Mouse (Mus musculus) hindbrain, embryonic 15.5 days (tissue): Measurements from ENCODE around the gene Rimkla. TPM values are rescaled to one million over a fixed set of nuclear protein-coding genes. Genes with fewer than 3 reads are reported as not detected.

Experiments
- ATAC-seq: fragments of 200-750 bp; cut with Nextera tagmentation; 2 replicates; pipeline ENCODE4 v1.8.0; 2017; ENCODE audit warnings: low read depth, moderate number of reproducible peaks, moderate TSS enrichment; ENCODE audit not compliant: low FRiP score
- H3K27ac ChIP-seq: fragments of 300-500 bp; sonication (generic); replicated peaks from 2 replicates; pipeline ENCODE4 v1.5.1; 2015; ENCODE audit warnings: mild to moderate bottlenecking, inconsistent platforms
- H3K27me3 ChIP-seq: fragments of 300-500 bp; sonication (generic); 2 replicates; pipeline ENCODE4 v1.6.1; 2015; ENCODE audit warnings: control low read depth, inconsistent platforms
- H3K36me3 ChIP-seq: fragments of 300-500 bp; sonication (generic); 2 replicates; pipeline ENCODE4 v1.6.1; 2015; ENCODE audit warnings: control low read depth, inconsistent platforms
- H3K4me1 ChIP-seq: fragments of 300-500 bp; sonication (generic); replicated peaks from 2 replicates; pipeline ENCODE4 v1.6.1; 2015; ENCODE audit warnings: control low read depth, inconsistent platforms
- H3K4me2 ChIP-seq: fragments of 300-500 bp; sonication (generic); 2 replicates; pipeline ENCODE4 v1.6.1; 2015; ENCODE audit warnings: moderate library complexity, mild to moderate bottlenecking, inconsistent platforms
- H3K4me3 ChIP-seq: fragments of 300-500 bp; sonication (generic); 2 replicates; pipeline ENCODE4 v1.5.1; 2015; ENCODE audit warnings: mild to moderate bottlenecking, inconsistent platforms
- H3K9ac ChIP-seq: fragments of 300-500 bp; sonication (generic); 2 replicates; pipeline ENCODE4 v1.6.1; 2015; ENCODE audit warnings: inconsistent platforms
- H3K9me3 ChIP-seq: fragments of 300-500 bp; sonication (generic); 2 replicates; pipeline ENCODE4 v1.6.1; 2016; ENCODE audit warnings: control low read depth, inconsistent platforms
- WGBS: fragments of 180-500 bp; shearing (Covaris S2); methylation state at CpG from one replicate; pipeline ENCODE4 v1.1.7; 2015; 5-methylcytosine and 5-hydroxymethylcytosine counted together
- polyA plus RNA-seq: library from polyadenylated mRNA; unstranded; fragments of >200 nt; fragmentation: Nextera tagmentation; extraction: Ambion mirVana; gene quantifications from 2 replicates; pipeline ENCODE4 v1.2.1, GENCODE M21; 2015

The Rimkla gene
- polyA plus RNA-seq, 1 experiment from 2014 or later = 28.9 TPM

DNA sequence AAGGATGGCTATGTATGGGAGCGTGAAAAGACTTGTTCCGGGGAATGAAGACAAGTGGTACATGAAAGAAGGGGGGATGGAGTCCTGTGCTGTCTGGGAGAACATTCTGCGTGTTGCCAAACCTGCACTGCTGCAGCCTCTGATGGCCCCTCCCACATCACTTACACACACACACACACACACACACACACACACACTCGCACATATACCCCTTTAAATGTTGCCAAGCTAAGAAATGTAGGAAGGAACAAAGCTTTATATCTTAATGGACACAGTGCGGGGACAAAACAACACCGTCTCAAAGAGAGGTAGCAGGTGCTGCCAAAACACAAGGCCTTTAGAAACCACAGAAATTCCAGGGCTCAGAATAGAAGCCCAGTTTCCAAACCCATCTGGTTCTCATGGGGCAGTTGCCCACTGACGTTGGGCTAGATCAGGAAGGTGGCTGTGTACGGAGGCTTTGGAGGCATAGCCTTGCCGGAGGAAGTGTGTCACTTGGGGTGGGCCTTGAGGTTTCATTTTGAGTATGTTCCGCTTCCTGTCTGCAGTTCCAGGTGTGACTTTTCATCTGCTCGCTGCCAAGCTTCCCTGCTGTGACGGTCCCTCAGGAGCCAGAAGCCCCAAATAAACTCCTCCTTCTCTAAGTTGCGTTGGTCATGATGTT lies 28.5 kb downstream of the Rimkla start:
- Histone ChIP-seq H3K4me3 (no peak overlapping the region), H3K36me3 (peaks cover 10% of the 10 kb centered on the region; the same call in 1 of the 2 replicates), H3K27me3 (no peaks in the 10 kb centered on the region), H3K9ac (no peak overlapping the region), H3K9me3 (no peaks in the 10 kb centered on the region), H3K4me1 (peaks cover 41% of the 10 kb centered on the region), H3K27ac (peak overlapping the region; percentile 82), H3K4me2 (no peak overlapping the region)
- ATAC-seq = no peak; the same call in 1 of the 2 replicates
- 73% methylated on average over 13 of the region's 13 CpGs for WGBS

- peak; percentile 64 for ATAC-seq
- 31% methylated on average over 11 of the region's 11 CpGs for WGBS
- no peak overlapping the region; the same call in 1 of the 2 replicates for H3K4me2 ChIP-seq
These were observed 29.3 kb downstream of the Rimkla start for GRCm38 (mm10) chr4:119462858-119463755.

DNA sequence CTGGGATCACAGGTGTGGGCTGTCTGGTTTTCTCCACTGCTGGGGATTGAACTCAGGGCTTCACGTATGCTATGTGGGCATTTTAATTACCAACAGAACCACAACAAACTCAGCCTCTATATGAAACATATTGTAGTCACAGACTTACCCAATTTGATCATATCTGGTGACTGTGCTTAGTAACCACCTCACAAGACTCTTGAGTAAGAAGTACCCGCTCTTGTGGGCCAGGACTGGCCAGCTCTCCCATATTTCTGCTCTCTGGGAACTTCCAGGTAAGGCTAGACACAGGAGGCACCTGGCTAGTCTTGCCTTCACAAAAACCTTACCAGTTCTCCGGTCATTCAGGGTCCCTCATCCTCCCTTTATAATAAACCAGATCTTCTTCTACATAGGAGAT lies 30.0 kb downstream of the Rimkla start:
- H3K9me3 ChIP-seq = no peaks in the 10 kb centered on the region
- H3K27me3 ChIP-seq = no peaks in the 10 kb centered on the region
- H3K27ac ChIP-seq = peak overlapping the region; percentile 82
- no peak overlapping the region; the same call in 1 of the 2 replicates for H3K4me2 ChIP-seq
- H3K9ac ChIP-seq = no peak overlapping the region
- ATAC-seq = no peak
- 84% methylated on average over 3 of the region's 3 CpGs for WGBS
- H3K36me3 ChIP-seq = peaks cover 6% of the 10 kb centered on the region; the same call in 1 of the 2 replicates
- no peak overlapping the region for H3K4me3 ChIP-seq
- peaks cover 41% of the 10 kb centered on the region for H3K4me1 ChIP-seq

More at GRCm38 (mm10) chr4:119462858-119463755, 29.3 kb downstream of the Rimkla start:
- no peaks in the 10 kb centered on the region for H3K27me3 ChIP-seq
- H3K27ac ChIP-seq = peak overlapping the region; percentile 82
- H3K36me3 ChIP-seq = peaks cover 10% of the 10 kb centered on the region; the same call in 1 of the 2 replicates
- H3K9me3 ChIP-seq = no peaks in the 10 kb centered on the region
- H3K9ac ChIP-seq = no peak overlapping the region
- peaks cover 41% of the 10 kb centered on the region for H3K4me1 ChIP-seq
- H3K4me3 ChIP-seq = no peak overlapping the region

- H3K27me3 ChIP-seq = no peaks in the 10 kb centered on the region
- H3K4me2 ChIP-seq = peak overlapping the region; percentile 26
- peak overlapping the region; percentile 86 for H3K27ac ChIP-seq
- ATAC-seq = peak; percentile 73
- no peak overlapping the region for H3K9ac ChIP-seq
- peaks cover 41% of the 10 kb centered on the region for H3K4me1 ChIP-seq
- 13% methylated on average over 8 of the region's 8 CpGs for WGBS
- H3K36me3 ChIP-seq = no peaks in the 10 kb centered on the region
- H3K4me3 ChIP-seq = no peak overlapping the region
- no peaks in the 10 kb centered on the region for H3K9me3 ChIP-seq
These were observed 31.7 kb downstream of the Rimkla start for GRCm38 (mm10) chr4:119460728-119461141.

DNA sequence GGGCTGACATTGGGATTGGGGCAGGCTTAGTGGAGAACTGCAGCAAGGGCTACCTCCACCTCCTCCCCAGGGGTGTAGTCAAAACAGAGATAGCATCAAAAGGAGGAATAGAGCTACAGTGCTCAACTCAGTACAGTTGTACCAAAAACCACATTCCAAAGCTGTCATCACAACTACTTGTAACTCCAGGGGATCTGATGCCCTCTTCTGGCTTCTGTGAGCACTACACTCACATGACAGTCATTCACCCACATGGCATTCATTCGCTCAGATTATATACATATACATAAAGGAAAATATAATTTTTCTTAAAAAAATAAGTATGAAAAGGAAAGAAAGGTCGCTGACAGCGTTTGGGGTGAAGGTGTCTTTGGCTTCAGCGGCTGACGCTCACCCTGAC lies 32.1 kb downstream of the Rimkla start:
- Histone ChIP-seq H3K27me3 (no peaks in the 10 kb centered on the region), H3K4me3 (no peak overlapping the region), H3K36me3 (no peaks in the 10 kb centered on the region), H3K4me2 (peak overlapping the region; percentile 26), H3K27ac (peak overlapping the region; percentile 86), H3K9me3 (no peaks in the 10 kb centered on the region), H3K4me1 (peaks cover 41% of the 10 kb centered on the region), H3K9ac (no peak overlapping the region)
- ATAC-seq = peak; percentile 11; the same call in 1 of the 2 replicates
- 46% methylated on average over 5 of the region's 5 CpGs for WGBS

- Histone ChIP-seq H3K27me3 (no peaks in the 10 kb centered on the region), H3K27ac (peak overlapping the region; percentile 53), H3K9me3 (no peaks in the 10 kb centered on the region), H3K4me2 (no peak overlapping the region), H3K4me1 (peaks cover 12% of the 10 kb centered on the region), H3K9ac (0 out of 2 replicates have a peak overlapping the region, but pooled peaks have one; percentile 7), H3K36me3 (no peaks in the 10 kb centered on the region), H3K4me3 (no peak overlapping the region)
- ATAC-seq = peak; percentile 54; the same call in 1 of the 2 replicates
- WGBS = 10% methylated on average over 6 of the region's 6 CpGs
These were observed 38.9 kb downstream of the Rimkla start for GRCm38 (mm10) chr4:119453533-119453932.

GRCm38 (mm10) chr4:119453128-119453527 lies 39.3 kb downstream of the Rimkla start:
- ATAC-seq = no peak

GRCm38 (mm10) chr4:119450436-119450835 lies 42.0 kb downstream of the Rimkla start:
- Histone ChIP-seq H3K4me3 (no peak overlapping the region), H3K36me3 (no peaks in the 10 kb centered on the region), H3K9ac (no peak overlapping the region), H3K4me2 (no peak overlapping the region), H3K4me1 (peaks cover 12% of the 10 kb centered on the region), H3K9me3 (no peaks in the 10 kb centered on the region), H3K27ac (no peak overlapping the region), H3K27me3 (no peaks in the 10 kb centered on the region)
- 78% methylated on average over 7 of the region's 7 CpGs for WGBS
- no peak for ATAC-seq

More at GRCm38 (mm10) chr4:119453128-119453527, 39.3 kb downstream of the Rimkla start:
- 59% methylated on average over 5 of the region's 5 CpGs for WGBS
- H3K4me3 ChIP-seq = no peak overlapping the region
- no peak overlapping the region for H3K4me2 ChIP-seq
- peaks cover 12% of the 10 kb centered on the region for H3K4me1 ChIP-seq
- H3K9me3 ChIP-seq = no peaks in the 10 kb centered on the region
- no peaks in the 10 kb centered on the region for H3K36me3 ChIP-seq
- H3K27ac ChIP-seq = peak overlapping the region; percentile 53
- 0 out of 2 replicates have a peak overlapping the region, but pooled peaks have one; percentile 7 for H3K9ac ChIP-seq
- H3K27me3 ChIP-seq = no peaks in the 10 kb centered on the region

GRCm38 (mm10) chr4:119447786-119448185 lies 44.6 kb downstream of the Rimkla start:
- 81% methylated on average over 3 of the region's 3 CpGs for WGBS
- H3K27ac ChIP-seq = no peak overlapping the region
- H3K36me3 ChIP-seq = no peaks in the 10 kb centered on the region
- ATAC-seq = no peak
- H3K27me3 ChIP-seq = no peaks in the 10 kb centered on the region
- no peak overlapping the region for H3K4me2 ChIP-seq
- H3K4me3 ChIP-seq = no peak overlapping the region
- H3K4me1 ChIP-seq = 0 out of 2 replicates have a peak, but pooled peaks cover under 1% of the 10 kb centered on the region
- H3K9ac ChIP-seq = no peak overlapping the region
- H3K9me3 ChIP-seq = no peaks in the 10 kb centered on the region

GRCm38 (mm10) chr4:119447261-119447660 lies 45.2 kb downstream of the Rimkla start:
- Histone ChIP-seq H3K4me1 (no peaks in the 10 kb centered on the region), H3K27me3 (no peaks in the 10 kb centered on the region), H3K9ac (no peak overlapping the region), H3K4me3 (no peak overlapping the region), H3K4me2 (no peak overlapping the region), H3K36me3 (no peaks in the 10 kb centered on the region), H3K27ac (no peak overlapping the region), H3K9me3 (no peaks in the 10 kb centered on the region)
- no peak for ATAC-seq
- 92% methylated on average over 6 of the region's 6 CpGs for WGBS

- Histone ChIP-seq H3K4me2 (no peak overlapping the region), H3K27ac (no peak overlapping the region), H3K9me3 (no peaks in the 10 kb centered on the region), H3K36me3 (no peaks in the 10 kb centered on the region), H3K27me3 (no peaks in the 10 kb centered on the region), H3K9ac (no peak overlapping the region), H3K4me3 (no peak overlapping the region), H3K4me1 (no peaks in the 10 kb centered on the region)
- WGBS = 47% methylated on average over 6 of the region's 6 CpGs
- ATAC-seq = no peak
These were observed 49.9 kb downstream of the Rimkla start for GRCm38 (mm10) chr4:119442539-119442938.

DNA sequence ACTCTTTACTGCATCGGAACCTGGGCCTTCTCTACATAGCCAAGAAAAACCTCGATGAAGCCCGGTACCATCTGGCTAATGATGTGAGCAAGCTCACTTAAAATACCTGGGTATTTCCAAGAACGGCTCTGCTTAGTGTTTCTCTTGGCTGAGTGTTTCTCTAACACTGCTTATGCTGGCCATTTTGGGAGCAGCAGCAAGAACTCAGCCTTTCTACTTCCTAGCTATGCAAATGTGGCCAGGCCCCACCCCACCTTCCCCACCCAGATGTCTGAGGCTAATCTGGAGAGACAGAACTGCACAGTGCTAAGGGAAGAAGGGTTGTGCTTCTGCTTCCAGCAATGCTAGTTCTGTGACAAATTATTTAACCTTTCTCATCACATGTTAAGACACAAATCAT lies 50.6 kb downstream of the Rimkla start:
- no peak for ATAC-seq
- Histone ChIP-seq H3K9ac (no peak overlapping the region), H3K36me3 (no peaks in the 10 kb centered on the region), H3K27me3 (no peaks in the 10 kb centered on the region), H3K27ac (no peak overlapping the region), H3K4me2 (no peak overlapping the region), H3K9me3 (no peaks in the 10 kb centered on the region), H3K4me3 (no peak overlapping the region), H3K4me1 (no peaks in the 10 kb centered on the region)
- 95% methylated on average over 4 of the region's 4 CpGs for WGBS
